Mouse (Mus musculus): ENCODE results near the gene Rpl18a. TPM values are rescaled to one million over a fixed set of nuclear protein-coding genes. Genes with fewer than 3 reads are reported as not detected.
A peak's percentile ranks its signal among the peaks of the same experiment; 100 is the strongest.
"Not testable (repeated sequence)": the region's sequence is repeated elsewhere in the genome, so short reads cannot be mapped to it uniquely, and the experiment has no call there.

Gene Rpl18a
- polyA plus RNA-seq, 1 experiment from 2014 or later: 2,771 TPM

DNA sequence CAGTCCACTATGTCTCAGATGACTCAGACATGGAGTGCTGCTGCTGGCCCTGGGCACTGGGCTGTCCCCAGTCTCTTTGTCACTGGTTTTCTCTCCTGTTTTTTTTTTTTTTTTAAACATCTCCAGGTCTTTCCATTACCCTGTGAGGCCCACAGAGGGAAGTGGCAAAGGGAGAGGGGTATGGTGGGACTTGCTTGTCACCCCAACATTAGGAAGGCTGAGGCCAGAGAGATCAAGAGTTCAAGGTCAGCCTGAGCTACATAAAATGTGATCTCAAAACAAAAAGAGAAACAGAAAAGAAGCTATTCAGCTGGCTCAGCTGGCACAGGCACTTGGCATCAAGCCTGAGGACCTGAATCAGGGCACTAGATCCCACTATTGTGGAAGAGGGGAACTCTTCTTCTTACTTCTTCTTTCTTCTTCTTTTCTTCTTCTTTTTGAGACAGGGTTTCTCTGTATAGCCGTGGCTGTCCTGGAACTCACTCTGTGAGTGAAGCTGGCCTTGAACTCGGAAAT, 3.7 kb upstream of the Rpl18a start:
- Histone ChIP-seq H3K36me3 (no peaks in the 10 kb centered on the region), H3K9ac (replicated peaks) (no peak overlapping the region), H3K4me3 (no peak overlapping the region), H3K27ac (replicated peaks) (no peak overlapping the region), H3K4me1 (peaks cover 18% of the 10 kb centered on the region), H3K9me3 (no peaks in the 10 kb centered on the region), H3K27me3 (peaks cover 7% of the 10 kb centered on the region; the same call in 1 of the 2 replicates), H3K4me2 (replicated peaks) (no peak overlapping the region)
- ATAC-seq (replicated peaks): no peak
- 62% methylated on average over 2 of the region's 2 CpGs for WGBS

GRCm38 (mm10) chr8:70899226-70899625, 2.0 kb upstream of the Rpl18a start:
- Histone ChIP-seq H3K36me3 (peaks cover 17% of the 10 kb centered on the region), H3K9ac (replicated peaks) (no peak overlapping the region), H3K27ac (replicated peaks) (no peak overlapping the region), H3K9me3 (no peaks in the 10 kb centered on the region), H3K4me1 (peaks cover 17% of the 10 kb centered on the region), H3K4me2 (replicated peaks) (no peak overlapping the region), H3K27me3 (peaks cover 14% of the 10 kb centered on the region; the same call in 1 of the 2 replicates), H3K4me3 (no peak overlapping the region)
- ATAC-seq (replicated peaks): no peak
- 92% methylated on average over 2 of the region's 2 CpGs for WGBS

DNA sequence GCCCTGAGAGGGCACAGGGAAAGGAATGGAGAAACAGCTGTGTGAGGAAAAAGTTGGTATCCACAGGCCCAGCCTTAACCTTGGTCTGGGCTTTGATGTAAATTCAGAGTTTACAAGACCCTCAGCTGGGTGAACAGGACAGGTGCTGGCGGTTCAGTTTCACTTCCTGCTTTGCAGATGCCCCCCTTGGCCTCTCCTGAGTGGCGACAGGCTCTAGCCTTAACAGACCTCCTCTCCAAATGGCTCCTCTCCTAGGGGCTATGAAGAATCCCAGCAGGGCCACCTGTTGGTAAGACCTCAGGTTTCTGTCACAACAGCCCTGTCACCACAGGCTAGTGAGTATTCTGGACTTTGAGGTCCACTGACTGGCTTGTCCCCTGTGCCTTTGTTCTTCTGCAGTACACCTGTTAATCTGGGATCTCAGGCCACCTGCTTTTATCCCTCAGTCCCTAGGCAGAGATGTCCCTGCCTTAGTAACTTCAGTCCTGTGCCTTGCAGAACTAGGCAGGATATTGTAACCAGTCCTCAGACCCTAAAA, 1.5 kb upstream of the Rpl18a start:
- Histone ChIP-seq H3K4me1 (peaks cover 17% of the 10 kb centered on the region), H3K9me3 (no peaks in the 10 kb centered on the region), H3K27me3 (peaks cover 16% of the 10 kb centered on the region; the same call in 1 of the 2 replicates), H3K9ac (replicated peaks) (peak overlapping the region; percentile 47; the same call in 1 of the 2 replicates), H3K36me3 (peaks cover 22% of the 10 kb centered on the region), H3K4me3 (no peak overlapping the region), H3K27ac (replicated peaks) (peak overlapping the region; percentile 62; the same call in 1 of the 2 replicates), H3K4me2 (replicated peaks) (no peak overlapping the region; the same call in 1 of the 2 replicates)
- no peak for ATAC-seq (replicated peaks)
- WGBS: 62% methylated on average over 2 of the region's 2 CpGs

DNA sequence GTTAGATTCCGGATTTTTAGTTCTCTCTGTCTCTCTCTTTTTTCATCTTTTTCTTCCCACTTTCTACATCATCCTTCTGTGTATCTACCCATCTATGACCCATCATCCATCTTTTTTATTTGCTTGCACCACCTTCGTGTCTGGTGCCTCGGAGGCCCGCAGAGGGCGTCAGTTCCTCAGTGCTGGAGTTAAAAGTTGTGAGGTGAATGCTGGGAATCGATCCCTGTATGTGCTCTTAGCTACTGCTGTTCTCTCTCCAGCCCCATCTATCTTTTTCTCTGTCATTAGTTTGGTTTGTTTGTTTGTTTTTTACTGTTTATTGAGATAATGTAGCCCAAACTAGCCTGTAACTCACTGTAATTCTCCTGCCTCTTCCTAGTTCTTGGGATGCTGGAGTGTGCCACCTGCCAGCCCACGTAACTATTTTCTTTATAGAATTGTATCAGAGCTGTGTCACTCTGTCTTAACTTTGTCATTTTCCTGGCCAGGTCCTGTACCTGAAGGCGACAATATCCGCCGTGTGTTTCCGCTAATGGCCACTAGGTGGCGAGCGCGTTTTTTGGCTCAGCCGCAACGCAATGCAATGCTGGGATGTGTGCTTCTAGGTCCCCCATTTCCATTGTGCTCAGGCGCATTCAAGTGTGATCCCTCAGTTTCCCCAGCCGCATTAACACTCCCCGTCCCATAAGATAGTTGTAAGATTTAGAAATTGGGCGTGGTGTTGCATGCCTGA, 635 bp upstream of the Rpl18a start:
- Histone ChIP-seq H3K4me1 (peaks cover 17% of the 10 kb centered on the region), H3K9me3 (no peaks in the 10 kb centered on the region), H3K9ac (replicated peaks) (peak overlapping the region; percentile 47), H3K27me3 (peaks cover 19% of the 10 kb centered on the region), H3K4me2 (replicated peaks) (peak overlapping the region; percentile 72), H3K36me3 (peaks cover 30% of the 10 kb centered on the region), H3K4me3 (peak overlapping the region; percentile 64), H3K27ac (replicated peaks) (peak overlapping the region; percentile 62)
- WGBS: under 1% methylated on average over 20 of the region's 20 CpGs
- ATAC-seq (replicated peaks): peak; percentile 59

DNA sequence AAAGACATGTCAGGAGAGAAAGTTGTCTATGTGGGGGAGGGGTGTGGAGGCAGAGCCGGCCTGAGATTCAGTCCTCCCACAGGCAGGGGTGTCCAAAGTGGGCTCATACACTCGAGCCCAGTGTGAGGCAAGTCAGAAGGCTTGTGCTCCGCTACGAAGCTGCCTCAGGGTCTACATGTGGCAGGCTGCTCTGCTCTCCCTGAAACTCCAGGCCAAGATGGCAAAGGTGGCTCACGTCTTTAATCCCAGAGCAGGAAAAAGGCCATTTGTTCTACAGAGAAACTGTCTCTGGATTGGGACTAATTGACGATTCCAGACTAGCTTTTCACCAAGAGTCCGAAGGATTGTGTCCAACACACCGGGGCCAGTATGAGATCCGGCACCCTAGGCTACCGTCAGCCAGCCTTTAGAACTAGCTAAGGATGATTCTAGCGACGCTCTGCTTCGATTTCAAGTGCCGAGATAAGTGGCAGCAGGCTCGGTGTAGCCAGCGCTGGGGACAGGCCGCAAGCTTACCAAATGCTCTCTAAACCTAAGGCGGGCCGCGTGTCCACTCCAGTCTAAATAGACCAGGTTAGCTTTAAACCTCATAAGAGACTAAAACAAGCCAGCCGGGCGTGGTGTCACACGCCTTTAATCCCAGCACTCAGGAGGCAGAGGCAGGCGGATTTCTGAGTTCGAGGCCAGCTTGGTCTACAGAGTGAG, 744 bp downstream of the Rpl18a start:
- Histone ChIP-seq H3K4me1 (peaks cover 27% of the 10 kb centered on the region), H3K27ac (replicated peaks) (peak overlapping the region; percentile 75; the same call in 1 of the 2 replicates), H3K4me2 (replicated peaks) (peak overlapping the region; percentile 73)

GRCm38 (mm10) chr8:70895571-70896259, 1.5 kb downstream of the Rpl18a start:
- H3K4me1 ChIP-seq: peaks cover 27% of the 10 kb centered on the region
- not testable (repeated sequence) for ATAC-seq (replicated peaks); H3K27ac ChIP-seq (replicated peaks); H3K9me3 ChIP-seq
- H3K9ac ChIP-seq (replicated peaks): 0 out of 2 replicates have a peak overlapping the region, but pooled peaks have one; percentile 85
- peak overlapping the region; percentile 73 for H3K4me2 ChIP-seq (replicated peaks)
- 80% methylated on average over 24 of the region's 24 CpGs for WGBS
- H3K36me3 ChIP-seq: peaks cover 30% of the 10 kb centered on the region
- peaks cover 39% of the 10 kb centered on the region for H3K27me3 ChIP-seq
- peak overlapping the region; percentile 64 for H3K4me3 ChIP-seq

More for the DNA sequence above, 744 bp downstream of the Rpl18a start:
- Histone ChIP-seq H3K27me3 (peaks cover 32% of the 10 kb centered on the region), H3K9ac (replicated peaks) (peak overlapping the region; percentile 85), H3K4me3 (peak overlapping the region; percentile 64), H3K9me3 (no peaks in the 10 kb centered on the region), H3K36me3 (peaks cover 30% of the 10 kb centered on the region)
- ATAC-seq (replicated peaks): no peak
- 2% methylated on average over 25 of the region's 25 CpGs for WGBS

DNA sequence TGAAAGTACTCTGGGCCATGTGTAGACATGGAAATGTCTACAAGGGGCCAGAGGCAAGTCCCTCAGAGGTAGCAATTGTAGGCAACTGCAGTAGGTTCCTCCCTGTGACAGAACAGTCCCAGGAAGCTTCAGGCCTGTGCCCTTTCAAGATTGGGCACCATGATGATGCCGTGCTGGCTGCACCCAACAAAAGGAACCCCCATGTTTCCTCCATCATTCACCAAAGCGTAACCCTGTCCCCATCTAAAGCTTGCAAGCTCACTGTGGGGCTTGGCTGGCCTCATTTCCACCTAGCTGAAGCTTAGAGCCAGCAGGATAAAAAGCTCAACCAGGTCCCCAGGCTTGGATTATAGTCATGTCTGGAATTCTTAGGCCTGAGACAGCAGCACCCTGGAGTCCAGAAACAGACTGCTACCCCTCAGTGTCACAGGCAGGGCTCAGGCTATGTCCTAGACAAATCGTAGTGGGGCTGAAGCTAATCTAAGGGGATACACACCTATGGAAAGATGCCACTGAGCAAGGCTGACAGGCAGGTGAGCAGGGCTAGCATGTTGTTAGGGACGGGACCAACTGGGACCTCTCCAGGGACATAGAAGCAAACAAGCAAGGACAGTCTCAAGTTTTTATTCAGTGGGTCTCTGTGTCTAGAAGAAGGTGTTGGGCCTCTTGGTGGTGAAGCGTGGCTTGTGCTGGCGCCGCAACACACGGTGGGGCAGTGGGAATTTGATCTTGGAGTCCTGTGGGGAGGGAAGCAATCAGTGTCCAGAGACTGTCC, 2.3 kb downstream of the Rpl18a start:
- Histone ChIP-seq H3K27ac (replicated peaks) (no peak overlapping the region), H3K4me1 (peaks cover 27% of the 10 kb centered on the region), H3K9ac (replicated peaks) (no peak overlapping the region), H3K27me3 (peaks cover 41% of the 10 kb centered on the region), H3K9me3 (no peaks in the 10 kb centered on the region), H3K4me2 (replicated peaks) (no peak overlapping the region), H3K36me3 (peaks cover 30% of the 10 kb centered on the region), H3K4me3 (no peak overlapping the region)
- WGBS: 89% methylated on average over 8 of the region's 8 CpGs
- ATAC-seq (replicated peaks): no peak

- Histone ChIP-seq H3K9ac (replicated peaks) (no peak overlapping the region), H3K27me3 (peaks cover 41% of the 10 kb centered on the region), H3K4me2 (replicated peaks) (no peak overlapping the region), H3K4me3 (no peak overlapping the region), H3K4me1 (peaks cover 27% of the 10 kb centered on the region), H3K27ac (replicated peaks) (no peak overlapping the region), H3K36me3 (peaks cover 30% of the 10 kb centered on the region), H3K9me3 (no peaks in the 10 kb centered on the region)
- WGBS: 67% methylated on average over 2 of the region's 2 CpGs
- ATAC-seq (replicated peaks): no peak
These were observed 2.9 kb downstream of the Rpl18a start for GRCm38 (mm10) chr8:70894385-70894720.

DNA sequence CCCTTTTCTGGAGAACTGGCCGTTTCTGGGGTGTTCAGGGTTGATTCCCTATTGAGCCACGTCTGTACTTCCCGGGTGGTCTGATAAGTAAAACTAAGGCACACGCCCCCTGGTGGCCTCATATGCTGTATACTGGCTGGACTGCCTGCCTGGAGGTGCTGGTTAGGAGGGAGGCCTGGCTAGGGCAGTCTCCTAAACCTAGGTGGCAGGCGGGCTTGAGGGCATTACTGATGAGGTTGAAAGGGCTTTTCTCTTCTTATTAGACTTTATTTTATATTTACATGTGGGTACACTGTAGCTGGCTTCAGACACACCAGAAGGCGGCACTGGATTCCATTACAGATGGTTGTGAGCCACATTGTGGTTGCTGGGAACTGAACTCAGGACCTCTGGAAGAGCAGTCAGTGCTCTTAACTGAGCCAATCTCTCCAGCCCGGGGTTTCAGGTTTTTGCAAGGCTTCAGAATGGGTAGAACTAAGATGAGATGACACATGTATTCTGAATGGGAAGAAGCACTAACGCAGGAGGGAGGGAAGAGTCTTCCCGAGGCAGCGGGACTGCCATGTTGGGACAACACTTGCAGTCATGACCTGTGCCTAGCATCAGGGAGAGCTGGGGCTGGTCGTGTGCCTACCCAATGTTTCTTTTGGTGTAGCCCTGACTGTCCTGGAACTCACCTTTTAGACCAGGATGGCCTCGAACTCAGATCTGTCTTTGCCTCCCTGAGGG, 3.4 kb downstream of the Rpl18a start:
- peaks cover 30% of the 10 kb centered on the region for H3K36me3 ChIP-seq
- no peak overlapping the region for H3K4me3 ChIP-seq
- H3K4me1 ChIP-seq: peaks cover 27% of the 10 kb centered on the region
- ATAC-seq (replicated peaks): no peak
- 29% methylated on average over 12 of the region's 12 CpGs for WGBS
- peaks cover 41% of the 10 kb centered on the region for H3K27me3 ChIP-seq
- no peak overlapping the region for H3K9ac ChIP-seq (replicated peaks)
- no peaks in the 10 kb centered on the region for H3K9me3 ChIP-seq
- H3K4me2 ChIP-seq (replicated peaks): no peak overlapping the region
- no peak overlapping the region for H3K27ac ChIP-seq (replicated peaks)

- Histone ChIP-seq H3K27me3 (peaks cover 41% of the 10 kb centered on the region), H3K9ac (replicated peaks) (no peak overlapping the region)
These were observed 4.1 kb downstream of the Rpl18a start for GRCm38 (mm10) chr8:70892896-70893655.

More at GRCm38 (mm10) chr8:70892896-70893655, 4.1 kb downstream of the Rpl18a start:
- Histone ChIP-seq H3K4me1 (peaks cover 20% of the 10 kb centered on the region), H3K36me3 (peaks cover 30% of the 10 kb centered on the region), H3K27ac (replicated peaks) (no peak overlapping the region), H3K4me3 (peak overlapping the region; percentile 10), H3K9me3 (no peaks in the 10 kb centered on the region), H3K4me2 (replicated peaks) (peak overlapping the region; percentile 12; the same call in 1 of the 2 replicates)
- ATAC-seq (replicated peaks): no peak
- 31% methylated on average over 20 of the region's 20 CpGs for WGBS
